Mouse (Mus musculus): Measurements from ENCODE around the gene Rbfox1.

GRCm38 (mm10) chr16:7049162-7049971 lies 1164.2 kb downstream of the Rbfox1 start:
- TF ChIP-seq CTCF (IDR thresholded peaks at IDR 0.05; ENCODE audit: low read depth, low read length) (peak; percentile 10), EP300 (IDR thresholded peaks at IDR 0.05; ENCODE audit: insufficient read depth, low read depth, low read length) (no peak)
